Mouse (Mus musculus) midbrain, embryonic 11.5 days (tissue): ENCODE data around the gene Mag. TPM values are rescaled to one million over a fixed set of nuclear protein-coding genes. Genes with fewer than 3 reads are reported as not detected.

Experiments used
- ATAC-seq: fragments of 200-750 bp; cut with Nextera tagmentation; 2 replicates; pipeline ENCODE4 v1.8.0; 2017; ENCODE audit warnings: moderate TSS enrichment, moderate library complexity; ENCODE audit not compliant: low FRiP score
- DNase-seq: peaks from one replicate; pipeline ENCODE4 v3.0.0; 2015; ENCODE audit warnings: low spot score; ENCODE audit errors: missing footprints
- H3K27ac ChIP-seq: fragments of 300-500 bp; sonication (generic); 2 replicates; pipeline ENCODE4 v1.5.1; 2014; ENCODE audit warnings: low read depth, low read length
- H3K27me3 ChIP-seq: fragments of 300-500 bp; sonication (generic); 2 replicates; pipeline ENCODE4 v1.6.1; 2014; ENCODE audit warnings: mild to moderate bottlenecking, low read length, moderate library complexity, mixed read lengths; ENCODE audit not compliant: control insufficient read depth, insufficient read depth
- H3K36me3 ChIP-seq: fragments of 300-500 bp; sonication (generic); 2 replicates; pipeline ENCODE4 v1.6.1; 2014; ENCODE audit warnings: mild to moderate bottlenecking, low read length, moderate library complexity, mixed read lengths; ENCODE audit not compliant: control insufficient read depth, insufficient read depth
- H3K4me1 ChIP-seq: fragments of 300-500 bp; sonication (generic); 2 replicates; pipeline ENCODE4 v1.6.1; 2014; ENCODE audit warnings: low read length; ENCODE audit not compliant: control insufficient read depth, insufficient read depth
- H3K4me2 ChIP-seq: fragments of 300-500 bp; sonication (generic); 2 replicates; pipeline ENCODE4 v1.6.1; 2014; ENCODE audit warnings: mild to moderate bottlenecking, moderate library complexity
- H3K4me3 ChIP-seq: fragments of 300-500 bp; sonication (generic); 2 replicates; pipeline ENCODE4 v1.5.1; 2014; ENCODE audit warnings: low read depth, low read length
- H3K9ac ChIP-seq: fragments of 300-500 bp; sonication (generic); 2 replicates; pipeline ENCODE4 v1.6.1; 2014; ENCODE audit warnings: low read length
- H3K9me3 ChIP-seq: fragments of 300-500 bp; sonication (generic); 2 replicates; pipeline ENCODE4 v1.6.1; 2016; ENCODE audit warnings: low read length; ENCODE audit not compliant: control insufficient read depth
- WGBS: fragments of 180-500 bp; shearing (Covaris S2); extraction: QIAGEN DNeasy Blood & Tissue Kit; methylation state at CpG from one replicate; pipeline ENCODE4 v1.1.7; 2014; 5-methylcytosine and 5-hydroxymethylcytosine counted together
- polyA plus RNA-seq: library from polyadenylated mRNA; unstranded; fragments of >200 nt; fragmentation: Nextera tagmentation; extraction: Ambion mirVana; gene quantifications from 2 replicates; pipeline ENCODE4 v1.2.1, GENCODE M21; 2014

Mag gene
- polyA plus RNA-seq, 1 experiment from 2014 or later: 0.44 TPM

GRCm38 (mm10) chr7:30890681-30891080 lies 24.0 kb downstream of the Mag start:
- no peak overlapping the region for H3K27ac ChIP-seq
- no peak overlapping the region for H3K4me3 ChIP-seq
- H3K9ac ChIP-seq: no peak overlapping the region
- DNase-seq (no peak), ATAC-seq (no peak)
- H3K36me3 ChIP-seq: no peaks in the 10 kb centered on the region
- no peaks in the 10 kb centered on the region for H3K4me1 ChIP-seq
- H3K4me2 ChIP-seq: no peak overlapping the region
- H3K27me3 ChIP-seq: no peaks in the 10 kb centered on the region
- no peaks in the 10 kb centered on the region for H3K9me3 ChIP-seq
- 91% methylated on average over 2 of the region's 2 CpGs for WGBS

DNA sequence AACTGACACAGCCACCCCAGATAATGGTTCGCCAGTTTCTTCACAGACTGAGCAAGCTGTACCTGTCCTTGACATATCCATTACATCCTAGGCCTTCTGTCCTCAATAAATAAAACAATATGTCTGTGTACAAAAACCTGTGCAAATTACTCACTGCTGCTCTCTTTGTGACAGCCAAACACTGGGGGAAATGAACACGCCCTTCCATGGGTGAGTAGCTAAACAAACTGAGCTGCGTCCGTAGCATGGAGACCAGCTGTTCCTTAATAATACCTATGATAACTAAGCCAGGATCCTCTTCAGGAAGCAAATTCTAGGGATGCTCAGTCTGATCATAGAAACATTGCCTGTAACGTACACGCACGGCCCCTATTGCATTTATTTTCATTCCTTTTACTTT lies 25.9 kb downstream of the Mag start:
- H3K4me1 ChIP-seq: no peaks in the 10 kb centered on the region
- H3K36me3 ChIP-seq: no peaks in the 10 kb centered on the region
- H3K9ac ChIP-seq: no peak overlapping the region
- H3K9me3 ChIP-seq: no peaks in the 10 kb centered on the region
- H3K4me2 ChIP-seq: no peak overlapping the region
- ATAC-seq (no peak), DNase-seq (no peak)
- no peak overlapping the region for H3K27ac ChIP-seq
- no peak overlapping the region for H3K4me3 ChIP-seq
- H3K27me3 ChIP-seq: no peaks in the 10 kb centered on the region
- 83% methylated on average over 7 of the region's 7 CpGs for WGBS

GRCm38 (mm10) chr7:30887568-30888188 lies 27.0 kb downstream of the Mag start:
- WGBS: 87% methylated on average over 14 of the region's 14 CpGs
- no peak overlapping the region for H3K4me3 ChIP-seq

DNA sequence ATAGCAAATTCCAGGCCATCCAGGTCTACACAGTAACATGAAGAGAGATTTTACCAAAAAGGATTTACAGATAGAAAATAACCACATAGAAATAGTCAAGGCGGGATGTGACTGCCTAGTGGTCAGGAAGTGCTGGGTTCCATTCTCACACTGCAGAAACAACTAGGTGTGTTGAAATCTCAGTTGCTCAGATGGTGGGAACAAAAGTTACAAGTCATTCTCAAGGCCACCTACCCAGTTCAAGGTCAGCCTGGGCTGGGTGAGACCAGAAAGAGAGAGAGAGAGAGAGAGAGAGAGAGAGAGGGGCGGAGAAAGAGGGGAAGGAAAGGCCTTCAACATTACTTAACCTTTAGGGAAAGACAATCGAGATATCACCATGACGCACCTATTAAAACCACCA lies 27.8 kb downstream of the Mag start:
- Histone ChIP-seq H3K4me1 (no peaks in the 10 kb centered on the region), H3K36me3 (no peaks in the 10 kb centered on the region), H3K27me3 (no peaks in the 10 kb centered on the region), H3K27ac (no peak overlapping the region), H3K4me2 (no peak overlapping the region), H3K4me3 (no peak overlapping the region), H3K9me3 (no peaks in the 10 kb centered on the region), H3K9ac (no peak overlapping the region)
- DNase-seq (no peak), ATAC-seq (no peak)
- 89% methylated on average over 4 of the region's 4 CpGs for WGBS

More at GRCm38 (mm10) chr7:30887568-30888188, 27.0 kb downstream of the Mag start:
- Histone ChIP-seq H3K9me3 (no peaks in the 10 kb centered on the region), H3K4me1 (no peaks in the 10 kb centered on the region), H3K9ac (no peak overlapping the region), H3K36me3 (no peaks in the 10 kb centered on the region), H3K27me3 (no peaks in the 10 kb centered on the region), H3K27ac (no peak overlapping the region), H3K4me2 (no peak overlapping the region)
- ATAC-seq (no peak), DNase-seq (no peak)

DNA sequence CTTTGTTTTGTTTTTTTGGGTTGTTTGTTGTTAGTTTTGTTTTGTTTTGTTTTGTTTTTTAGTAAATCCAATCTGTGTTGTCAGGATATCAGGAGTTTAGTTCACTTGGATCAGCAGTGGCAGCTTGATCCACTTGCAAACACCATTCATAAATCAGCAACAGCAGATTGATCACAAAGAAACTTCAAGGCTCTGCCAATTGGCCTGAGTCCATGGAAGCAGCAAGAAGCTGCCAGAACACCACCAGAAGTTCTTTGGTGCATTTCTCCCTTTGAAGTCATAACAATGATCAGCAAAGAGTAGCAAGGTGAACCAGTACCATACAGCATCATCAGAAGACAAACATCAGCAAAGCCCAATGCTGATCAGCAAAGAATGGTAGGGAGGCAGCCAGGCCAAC lies 30.6 kb downstream of the Mag start:
- Histone ChIP-seq H3K4me1 (no peaks in the 10 kb centered on the region), H3K9ac (no peak overlapping the region), H3K36me3 (no peaks in the 10 kb centered on the region), H3K4me3 (no peak overlapping the region), H3K27ac (no peak overlapping the region), H3K27me3 (no peaks in the 10 kb centered on the region), H3K9me3 (no peaks in the 10 kb centered on the region), H3K4me2 (no peak overlapping the region)
- DNase-seq (no peak), ATAC-seq (no peak)

DNA sequence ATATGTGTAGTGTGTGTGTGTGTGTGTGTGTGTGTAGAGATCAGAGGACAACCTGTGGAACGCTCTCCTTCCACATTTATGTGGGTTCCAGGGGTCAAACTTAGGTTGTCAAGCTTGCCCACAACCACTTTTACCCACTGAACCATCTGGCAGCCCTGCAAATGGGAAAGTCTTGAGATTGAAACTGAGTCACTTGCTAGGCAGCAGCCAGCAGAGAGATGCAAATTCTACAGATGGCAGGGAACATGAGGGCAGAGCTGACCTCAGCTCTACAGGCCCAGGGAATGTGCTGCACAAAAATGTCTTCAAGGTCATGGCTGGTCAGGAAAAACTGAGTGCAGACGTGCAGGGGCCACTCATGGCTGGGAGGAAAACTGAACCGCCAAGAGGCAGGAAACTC lies 33.3 kb downstream of the Mag start:
- no peaks in the 10 kb centered on the region for H3K9me3 ChIP-seq
- 89% methylated on average over 3 of the region's 3 CpGs for WGBS
- no peak overlapping the region for H3K4me2 ChIP-seq
- H3K36me3 ChIP-seq: no peaks in the 10 kb centered on the region
- no peaks in the 10 kb centered on the region for H3K27me3 ChIP-seq
- ATAC-seq: no peak
- H3K4me1 ChIP-seq: no peaks in the 10 kb centered on the region
- no peak overlapping the region for H3K9ac ChIP-seq
- no peak for DNase-seq
- H3K27ac ChIP-seq: no peak overlapping the region
- no peak overlapping the region for H3K4me3 ChIP-seq

DNA sequence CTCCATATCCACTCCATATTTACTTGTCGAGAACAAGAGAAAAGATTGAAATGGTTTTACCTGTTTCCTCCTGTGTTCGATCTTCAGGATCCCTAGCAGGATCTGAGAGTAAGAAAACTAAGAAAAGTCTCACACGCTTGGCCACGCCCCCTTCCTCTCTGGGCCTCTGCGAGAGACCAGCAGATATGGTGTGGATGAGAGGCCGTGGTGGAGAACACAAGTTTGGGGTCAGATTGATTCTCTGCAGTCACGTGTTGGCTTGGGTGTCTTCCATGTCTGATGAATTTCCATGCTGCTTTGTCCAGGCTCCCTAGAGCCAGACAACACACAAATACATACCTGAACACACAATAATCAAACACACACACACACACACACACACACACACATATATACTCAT lies 34.5 kb downstream of the Mag start, which contains the start of gene Cd22:
Gene Cd22 (minus strand): TSS at position 167 of the 400 bp plus-strand sequence.
- no peak for DNase-seq
- Histone ChIP-seq H3K4me2 (no peak within 1 kb of the TSS), H3K4me1 (no peaks in the 10 kb centered on the region), H3K27ac (no peak within 1 kb of the TSS), H3K4me3 (no peak within 1 kb of the TSS), H3K9ac (no peak within 1 kb of the TSS), H3K27me3 (no peaks in the 10 kb centered on the region), H3K36me3 (no peaks in the 10 kb centered on the region), H3K9me3 (no peaks in the 10 kb centered on the region)
- WGBS: 70% methylated on average over 7 of the region's 7 CpGs
- ATAC-seq: no peak

DNA sequence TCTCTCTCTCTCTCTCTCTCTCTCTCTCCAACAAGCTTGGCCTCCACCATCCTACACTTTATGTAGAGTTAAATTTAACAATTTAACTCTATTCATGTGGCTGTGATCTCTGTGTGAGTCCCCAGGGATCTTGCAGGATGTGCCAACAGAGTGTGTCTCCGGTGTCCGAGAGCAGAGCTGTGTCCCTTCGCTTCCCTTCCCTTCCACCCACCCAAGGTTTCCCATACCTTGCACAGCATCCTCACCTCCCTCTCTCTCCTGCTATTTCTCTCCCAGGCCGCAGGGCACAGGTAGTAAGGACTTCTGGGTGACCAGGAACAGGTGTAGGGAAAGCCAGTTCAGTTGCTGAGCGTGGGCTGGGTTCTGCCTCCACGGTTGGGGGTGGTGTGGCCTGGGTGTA lies 35.7 kb downstream of the Mag start:
- 85% methylated on average over 6 of the region's 6 CpGs for WGBS

DNA sequence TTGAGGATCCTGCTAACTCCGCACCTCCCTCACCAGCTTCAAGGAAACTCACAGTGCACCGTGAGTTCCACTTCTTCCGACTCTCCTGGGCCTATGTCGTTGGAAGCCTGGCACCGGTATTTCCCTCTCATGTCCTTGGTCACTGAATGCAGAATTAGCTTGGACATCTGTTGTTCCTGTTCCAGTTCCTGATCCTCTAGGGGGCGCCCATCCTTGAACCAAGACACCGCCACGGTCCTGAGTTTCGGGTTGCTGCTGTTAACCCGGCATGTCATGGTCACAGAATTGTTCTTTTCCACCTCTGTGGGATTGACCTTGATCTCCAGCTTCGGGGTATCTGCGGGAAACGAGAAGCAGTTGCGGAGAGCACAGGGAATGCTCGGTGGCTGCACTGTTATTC lies 41.6 kb downstream of the Mag start:
- H3K4me3 ChIP-seq: no peak overlapping the region
- WGBS: 32% methylated on average over 15 of the region's 15 CpGs
- H3K27ac ChIP-seq: no peak overlapping the region
- H3K4me2 ChIP-seq: no peak overlapping the region
- no peaks in the 10 kb centered on the region for H3K36me3 ChIP-seq
- H3K9ac ChIP-seq: no peak overlapping the region
- DNase-seq (peak; percentile 92), ATAC-seq (no peak)
- no peaks in the 10 kb centered on the region for H3K27me3 ChIP-seq
- H3K4me1 ChIP-seq: no peaks in the 10 kb centered on the region
- no peaks in the 10 kb centered on the region for H3K9me3 ChIP-seq

More for the DNA sequence above, 35.7 kb downstream of the Mag start:
- Histone ChIP-seq H3K4me3 (no peak overlapping the region), H3K36me3 (no peaks in the 10 kb centered on the region), H3K9me3 (no peaks in the 10 kb centered on the region), H3K4me1 (no peaks in the 10 kb centered on the region), H3K4me2 (no peak overlapping the region), H3K27me3 (no peaks in the 10 kb centered on the region), H3K27ac (no peak overlapping the region), H3K9ac (no peak overlapping the region)
- DNase-seq: no peak
- ATAC-seq: no peak
